Mouse (Mus musculus): ENCODE results near the gene Zfp949. TPM values are rescaled to one million over a fixed set of nuclear protein-coding genes. Genes with fewer than 3 reads are reported as not detected.

Gene Zfp949
- total RNA-seq, 1 experiment from 2014 or later, result 19.8 TPM

Other genes starting within 250 kb of the Zfp949 start
- 4.6 to 8.6 TPM (median 4.9 TPM) in 3 replicates for gene Nt5e, start 220.8 kb upstream of the Zfp949 start, total RNA-seq (2017)
- 34.1 to 44.9 TPM (median 35.3 TPM) in 3 replicates for gene Snx14, start 109.1 kb upstream of the Zfp949 start, total RNA-seq (2017)
- gene Gm20537, start 91.4 kb upstream of the Zfp949 start, total RNA-seq (2017), result not detected in 3 replicates
- gene Syncrip, start 65.4 kb upstream of the Zfp949 start, total RNA-seq (2017), result 112 to 157 TPM (median 127 TPM) in 3 replicates
- not detected in 3 replicates for gene Trim43a, start 32.9 kb downstream of the Zfp949 start, total RNA-seq (2017)
- 55.6 to 71.6 TPM (median 62.4 TPM) in 3 replicates for gene Mthfsl, start 172.3 kb downstream of the Zfp949 start, total RNA-seq (2017)
- gene Bcl2a1d, start 183.9 kb downstream of the Zfp949 start, total RNA-seq (2017), result 257 to 385 TPM (median 377 TPM) in 3 replicates

Measured in monocyte, adult 5-6 weeks (primary cell).